Mouse (Mus musculus) urinary bladder, adult 18-20 months (tissue): ENCODE data around the gene Gm1123.
A peak's percentile ranks its signal among the peaks of the same experiment; 100 is the strongest.

Source experiments
- DNase-seq, 2 experiments: peaks; one replicate each; pipeline ENCODE4 v3.0.0; 2022; ENCODE audit warnings: low spot score in 2 of 2, mixed read lengths in 2 of 2

Gene Gm1123

DNA sequence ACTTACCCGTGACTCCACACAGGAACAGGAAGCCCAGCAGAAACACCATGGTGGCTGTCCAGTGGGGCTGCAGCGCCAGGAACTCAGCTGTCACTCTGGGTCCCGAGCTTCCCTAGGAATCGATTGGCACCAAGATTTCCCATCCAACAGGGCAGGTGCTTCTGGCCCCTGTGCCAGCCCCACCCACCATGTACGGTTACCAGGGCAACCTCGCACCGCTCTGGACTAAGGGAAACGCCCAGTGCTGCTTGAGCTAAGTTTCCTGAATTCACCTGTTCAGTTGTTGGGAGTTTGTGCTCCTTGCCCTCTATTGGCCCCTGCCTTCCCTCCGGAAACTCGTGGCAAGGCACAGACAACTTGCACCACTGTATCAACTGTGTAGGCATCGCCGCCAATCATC, at the start of gene Gm1123:
Gm1123 (minus strand) TSS at position 141 of the 400 bp plus-strand sequence.
- DNase-seq = no peak

- DNase-seq = no peak
Observed at GRCm38 (mm10) chr9:99081718-99082117, 46.2 kb upstream of the Gm1123 start.

- DNase-seq = no peak
Observed at GRCm38 (mm10) chr9:99081308-99081707, 45.8 kb upstream of the Gm1123 start.

DNA sequence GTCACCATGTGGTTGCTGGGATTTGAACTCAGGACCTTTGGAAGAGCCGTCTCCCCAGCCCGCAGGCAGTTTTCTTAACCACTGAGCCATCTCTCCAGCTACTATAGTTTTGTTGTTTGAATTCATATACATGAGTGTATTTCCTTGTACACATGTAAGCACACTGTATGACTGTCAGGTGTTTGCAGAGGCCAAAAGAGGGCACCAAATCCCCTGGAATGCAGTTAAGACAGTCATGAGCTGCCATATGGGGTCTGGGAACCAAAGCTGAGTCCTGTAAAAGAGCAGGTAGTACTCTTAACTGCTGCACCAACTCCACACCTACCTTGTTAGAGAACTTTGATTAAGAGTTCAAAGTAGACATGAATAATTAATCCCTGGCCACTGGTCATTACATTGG, 45.1 kb upstream of the Gm1123 start:
- DNase-seq = no peak

GRCm38 (mm10) chr9:99074462-99074861, 38.9 kb upstream of the Gm1123 start:
- DNase-seq = no peak

- no peak for DNase-seq
Observed at GRCm38 (mm10) chr9:99072538-99072937, 37.0 kb upstream of the Gm1123 start.

- DNase-seq = no peak
Observed at GRCm38 (mm10) chr9:99065311-99065710, 29.8 kb upstream of the Gm1123 start.

- no peak for DNase-seq
Observed at GRCm38 (mm10) chr9:99064216-99064615, 28.7 kb upstream of the Gm1123 start.

GRCm38 (mm10) chr9:99062544-99062943, 27.0 kb upstream of the Gm1123 start:
- DNase-seq = peak; percentile 38 to 47

GRCm38 (mm10) chr9:99057751-99058150, 22.2 kb upstream of the Gm1123 start:
- DNase-seq = no peak

DNA sequence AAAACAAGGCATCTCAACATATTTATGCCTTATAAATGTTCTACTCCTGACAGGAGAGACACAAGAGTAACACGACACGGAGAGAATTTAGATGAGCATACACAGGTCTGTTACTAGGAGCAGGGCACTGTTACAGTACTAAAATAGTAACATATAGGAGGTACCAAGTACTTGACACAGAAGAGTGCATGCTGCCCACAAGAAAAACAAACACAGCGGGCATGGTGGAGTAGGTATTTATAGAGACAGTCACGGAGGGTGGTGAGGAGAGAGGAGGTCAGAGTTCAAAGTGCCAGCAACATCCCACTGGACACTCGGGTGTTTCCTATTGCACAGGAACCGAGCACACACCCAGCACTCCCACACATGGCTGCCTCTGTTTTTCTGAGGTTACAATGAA, 14.2 kb upstream of the Gm1123 start:
- DNase-seq = no peak

GRCm38 (mm10) chr9:99048724-99049250, 13.3 kb upstream of the Gm1123 start:
- DNase-seq = no peak

GRCm38 (mm10) chr9:99044761-99045160, 9.2 kb upstream of the Gm1123 start:
- DNase-seq = no peak

DNA sequence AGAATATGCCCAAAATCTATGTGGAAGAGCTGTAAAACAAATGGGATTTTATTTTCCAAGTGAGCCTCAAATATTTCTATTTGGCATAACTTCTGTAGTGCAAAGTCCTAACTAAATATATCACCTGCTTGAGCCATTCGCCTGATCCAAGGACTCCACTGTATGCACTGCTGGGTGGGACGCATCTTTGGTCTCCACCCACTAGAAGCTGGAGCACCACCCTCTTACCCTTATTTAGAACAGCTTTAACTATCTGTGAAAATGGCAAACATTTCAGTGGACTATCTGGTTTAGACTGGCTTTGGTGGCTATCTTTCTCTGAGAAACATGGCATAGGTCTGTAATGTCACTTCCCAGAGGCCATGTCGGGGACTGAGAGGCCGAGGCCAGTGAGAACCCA, 7.1 kb upstream of the Gm1123 start:
- no peak for DNase-seq

DNA sequence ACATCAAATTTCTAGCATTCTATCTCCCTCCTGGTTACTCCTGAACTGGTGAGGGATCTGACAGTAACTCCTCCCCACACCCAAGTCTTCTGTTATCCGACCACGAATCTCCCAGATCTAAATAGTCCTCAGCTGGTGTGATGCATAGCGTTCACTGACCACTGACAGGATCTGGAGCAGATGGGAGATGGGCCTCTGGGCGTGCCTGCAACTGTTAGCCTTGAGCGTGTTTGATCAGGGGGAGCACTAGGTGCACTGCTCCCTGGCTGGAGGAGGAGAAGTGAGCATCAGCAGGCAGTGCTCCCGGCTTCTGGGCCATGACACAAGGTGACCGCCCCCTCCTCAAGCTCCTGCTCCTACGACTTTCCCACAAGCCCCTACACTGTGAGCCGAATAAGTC, 6.5 kb upstream of the Gm1123 start:
- no peak for DNase-seq

DNA sequence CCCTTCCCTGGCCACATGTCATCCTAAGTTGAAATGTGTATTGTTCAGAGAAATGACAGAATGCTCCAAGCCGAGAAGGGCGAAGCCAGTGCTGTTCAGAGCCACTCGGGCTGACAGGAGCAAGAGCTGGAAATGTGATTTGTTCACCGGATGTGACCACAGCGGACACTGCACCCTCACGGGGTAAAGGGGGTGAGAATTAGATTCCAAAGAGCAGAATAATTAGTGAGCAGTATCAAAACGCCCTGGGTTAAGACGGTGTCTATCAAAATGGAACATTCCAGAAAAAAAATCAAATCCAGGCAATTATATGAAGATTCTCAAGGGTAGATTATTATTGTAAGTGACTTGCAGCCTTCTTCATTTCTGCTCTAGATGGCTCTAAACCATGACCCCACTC, 1.4 kb downstream of the Gm1123 start:
- no peak for DNase-seq

DNA sequence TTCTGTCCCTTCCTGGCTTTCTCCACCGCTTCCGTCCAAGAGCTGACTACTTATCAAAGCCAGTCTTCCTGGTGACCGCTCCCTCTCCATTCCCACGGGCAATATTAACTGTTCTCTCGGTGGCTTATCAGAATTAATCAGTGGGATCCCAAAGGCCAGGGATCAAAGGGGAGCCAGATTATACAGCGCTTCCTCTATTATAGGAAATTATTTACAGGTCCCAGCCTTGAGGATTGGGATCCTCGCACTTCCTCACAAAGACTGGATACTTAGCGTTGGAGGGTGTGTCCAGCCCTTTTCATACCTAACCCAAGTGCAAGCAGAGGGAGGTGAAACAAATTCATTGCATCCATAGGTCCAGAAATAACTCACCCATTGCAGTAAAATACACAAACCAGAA, 3.5 kb downstream of the Gm1123 start:
- no peak for DNase-seq

GRCm38 (mm10) chr9:99021751-99022150, 13.8 kb downstream of the Gm1123 start:
- no peak for DNase-seq

DNA sequence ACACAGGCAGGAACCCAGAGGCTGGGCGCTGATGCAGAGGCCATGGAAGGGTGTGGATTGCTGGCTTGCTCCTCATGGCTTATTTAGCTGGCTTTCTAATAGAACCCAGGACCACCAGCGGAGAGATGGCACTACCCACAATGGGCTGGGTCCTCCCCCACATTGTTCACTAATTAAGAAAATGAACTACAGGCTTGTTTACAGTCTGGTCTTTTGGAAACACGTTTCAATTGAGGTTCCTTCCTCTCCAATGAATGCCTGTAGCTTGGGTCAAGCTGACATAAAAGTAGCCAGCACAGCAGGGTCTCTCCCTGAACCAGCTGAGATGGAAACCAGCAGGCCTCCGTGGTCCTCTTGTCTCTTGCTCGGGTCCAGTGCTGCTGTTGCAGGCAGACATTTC, 14.3 kb downstream of the Gm1123 start:
- DNase-seq = no peak

DNA sequence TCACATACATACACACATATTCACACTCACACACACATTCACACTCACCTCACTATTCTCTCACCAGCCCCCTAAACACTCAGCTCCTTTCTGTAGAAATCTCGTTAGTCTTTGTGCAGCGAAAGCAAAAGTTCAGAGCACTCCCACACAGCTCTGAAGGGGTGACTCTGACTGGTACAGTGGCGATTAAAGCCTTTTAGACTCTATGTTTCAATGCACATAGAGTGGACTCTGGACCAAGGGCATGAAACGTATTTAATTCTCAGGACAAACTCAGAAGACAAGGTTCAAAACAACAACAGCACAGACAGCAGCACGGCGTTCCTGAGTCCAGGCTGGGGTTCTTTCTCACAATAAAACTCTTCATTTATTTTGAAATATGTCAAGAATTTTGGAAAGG, 17.8 kb downstream of the Gm1123 start:
- no peak for DNase-seq

DNA sequence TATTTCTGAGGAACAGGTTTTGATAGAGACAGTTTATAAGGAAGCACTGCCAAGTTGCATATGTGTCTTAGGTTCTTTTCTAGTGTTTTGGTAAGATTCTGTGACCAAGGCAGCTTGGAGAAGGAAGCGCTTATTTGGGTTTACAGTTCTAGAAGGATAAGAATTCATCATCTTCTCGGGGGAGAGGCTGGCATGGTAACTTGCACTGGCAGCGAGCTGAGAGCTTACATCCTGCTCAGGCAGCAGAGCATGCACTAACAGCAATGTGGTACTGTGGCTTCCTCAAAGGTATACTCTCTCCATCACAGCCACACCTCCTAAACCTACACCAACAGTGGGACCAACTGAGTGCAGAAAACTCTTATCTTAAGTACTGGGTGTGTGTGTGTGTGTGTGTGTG, 18.8 kb downstream of the Gm1123 start:
- no peak for DNase-seq

- DNase-seq = no peak
Observed at GRCm38 (mm10) chr9:99016301-99016700, 19.2 kb downstream of the Gm1123 start.

DNA sequence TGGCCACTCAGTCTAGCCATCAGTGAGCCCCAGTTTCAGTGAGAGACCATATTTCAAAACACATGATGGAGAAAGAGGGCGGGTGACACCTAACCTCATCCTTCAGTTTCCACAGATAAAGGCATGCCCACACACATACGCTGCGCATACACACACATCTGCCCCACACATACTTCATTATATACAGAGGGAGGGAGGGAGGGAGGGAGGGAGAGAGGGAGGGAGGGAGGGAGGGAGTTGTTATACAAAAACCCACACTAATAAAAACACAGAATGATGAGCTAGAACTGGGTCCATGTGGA, 25.7 kb downstream of the Gm1123 start:
- DNase-seq = no peak

GRCm38 (mm10) chr9:99009069-99009897, 26.2 kb downstream of the Gm1123 start:
- no peak for DNase-seq
